9 mouse cellular contexts compared by ENCODE assay signal in the genomic region with DNA sequence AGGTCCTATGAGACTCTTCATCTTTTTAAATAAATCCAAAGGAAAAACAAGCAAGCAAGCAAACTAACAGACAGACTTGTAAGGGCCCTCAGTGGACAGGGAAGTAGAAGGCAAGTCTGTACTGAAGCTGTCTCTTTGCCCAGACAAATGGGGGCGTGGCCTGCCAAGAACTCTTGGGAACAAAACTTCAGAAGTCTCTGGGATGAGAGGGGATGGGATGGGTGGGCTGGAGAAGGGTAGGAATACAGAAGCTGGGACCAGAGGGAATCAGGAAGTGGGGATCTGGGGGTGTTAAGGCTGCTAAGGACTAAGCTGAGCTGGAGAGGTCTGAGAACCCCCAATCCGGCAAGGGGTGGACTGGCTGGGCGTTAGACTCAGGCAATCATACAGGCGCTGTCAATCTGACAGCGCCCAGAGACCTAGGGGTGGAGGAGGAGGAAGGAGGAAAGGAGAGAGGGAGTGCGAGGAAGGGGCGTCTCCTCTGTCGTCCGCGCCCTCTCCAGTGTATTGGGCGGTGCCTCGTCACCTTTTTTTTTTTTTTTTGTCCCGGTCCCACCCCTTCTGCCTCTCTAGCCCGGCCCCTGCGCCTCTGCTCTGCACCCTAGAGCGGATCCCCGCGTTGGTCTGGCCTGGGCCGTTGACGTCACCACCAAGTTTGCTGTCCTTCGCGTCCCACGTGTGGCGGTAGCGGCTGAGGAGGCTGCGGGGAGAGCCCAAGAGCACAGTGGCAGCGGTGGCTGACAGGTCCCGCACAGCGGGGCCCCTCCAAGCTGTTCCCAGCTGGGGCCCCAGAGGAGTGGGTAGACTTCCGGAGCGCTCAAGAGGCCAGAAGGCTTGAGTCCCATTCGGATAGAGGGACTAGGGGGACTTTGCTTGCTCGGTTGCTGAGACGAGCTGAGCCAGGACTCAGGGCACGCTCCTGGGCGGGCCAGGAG. TPM values are rescaled to one million over a fixed set of nuclear protein-coding genes. Genes with fewer than 3 reads are reported as not detected.
DNase-seq lines count a peak whose midpoint lies in the region; ATAC-seq lines count a peak whose summit lies in the region.
"Had no signal": no experiment of that assay in that cellular context is flagged by ENCODE, and none has a peak within 500 bp of the region (broad histone marks: within the 10 kb centered on the region; RNA-seq: fewer than 3 reads in every experiment).

A gene (plus strand): TSS at position 722 of the 935 bp plus-strand sequence.

- DNase-seq in layer of hippocampus, adult 11-12 months (ENCODE audit: low spot score): peak; percentile 3
- no peak for DNase-seq in layer of hippocampus, postnatal 14 days (ENCODE audit: low spot score in 2 of 2)
- peak; percentile 80 for DNase-seq in embryonic facial prominence, embryonic 11.5 days (ENCODE audit: low spot score)
- peak; percentile 63 for DNase-seq in heart, adult 8-10 months (ENCODE audit: low spot score)
- DNase-seq in kidney, adult 18-20 months: peak; percentile 70
- peak; percentile 3 to 10 for DNase-seq in thymus, postnatal 36 days

- WGBS in embryonic facial prominence, embryonic 11.5 days: under 1% methylated on average over 29 of the region's 36 CpGs
- under 1% methylated on average over 34 of the region's 36 CpGs for WGBS in liver, embryonic 16.5 days (ENCODE audit: insufficient replicate concordance)
- 1% methylated on average over 30 of the region's 36 CpGs for WGBS in neural tube, embryonic 12.5 days

- no peaks in the 10 kb centered on the region for H3K9me3 ChIP-seq in embryonic facial prominence, embryonic 11.5 days (replicated peaks; ENCODE audit: control insufficient read depth, low read length)
- H3K9me3 ChIP-seq in liver, embryonic 16.5 days (replicated peaks; ENCODE audit: control insufficient read depth, low read length): no peaks in the 10 kb centered on the region
- H3K9me3 ChIP-seq in neural tube, embryonic 12.5 days: no peaks in the 10 kb centered on the region

- H3K27me3 ChIP-seq in embryonic facial prominence, embryonic 11.5 days (ENCODE audit: control insufficient read depth, insufficient read depth, low read length): no peaks in the 10 kb centered on the region
- H3K27me3 ChIP-seq in liver, embryonic 16.5 days (ENCODE audit: control insufficient read depth, insufficient read depth, low read depth, low read length): peaks cover 29% of the 10 kb centered on the region
- H3K27me3 ChIP-seq in neural tube, embryonic 12.5 days (replicated peaks): 0 out of 2 replicates have a peak, but pooled peaks cover 4% of the 10 kb centered on the region

- peak; percentile 88 for ATAC-seq in embryonic facial prominence, embryonic 11.5 days (replicated peaks; ENCODE audit: insufficient number of reproducible peaks, low FRiP score, low TSS enrichment, low read depth)
- peak; percentile 64 for ATAC-seq in liver, embryonic 16.5 days (ENCODE audit: low read depth)
- peak; percentile 84 for ATAC-seq in neural tube, embryonic 12.5 days (ENCODE audit: low FRiP score, low read depth)

- peak within 1 kb of the TSS; percentile 87 for H3K9ac ChIP-seq in embryonic facial prominence, embryonic 11.5 days (replicated peaks; ENCODE audit: low read length)
- peak within 1 kb of the TSS; percentile 26 for H3K9ac ChIP-seq in liver, embryonic 16.5 days (ENCODE audit: low read depth, low read length)
- H3K9ac ChIP-seq in neural tube, embryonic 12.5 days: peak within 1 kb of the TSS; percentile 62

- peak within 1 kb of the TSS; percentile 93 for H3K4me2 ChIP-seq in embryonic facial prominence, embryonic 11.5 days (ENCODE audit: low read depth, low read length)
- peak within 1 kb of the TSS; percentile 71 for H3K4me2 ChIP-seq in liver, embryonic 16.5 days (ENCODE audit: low read depth, low read length)
- peak within 1 kb of the TSS; percentile 98 for H3K4me2 ChIP-seq in neural tube, embryonic 12.5 days (replicated peaks)

- H3K4me3 ChIP-seq in embryonic facial prominence, embryonic 11.5 days (ENCODE audit: low read depth, low read length): peak within 1 kb of the TSS; percentile 64
- peak within 1 kb of the TSS; percentile 53 for H3K4me3 ChIP-seq in liver, embryonic 16.5 days (ENCODE audit: low read depth, low read length)
- peak within 1 kb of the TSS; percentile 69 for H3K4me3 ChIP-seq in neural tube, embryonic 12.5 days

- H3K27ac ChIP-seq in embryonic facial prominence, embryonic 11.5 days (replicated peaks; ENCODE audit: low read depth, low read length): peak within 1 kb of the TSS; percentile 78
- no peak within 1 kb of the TSS for H3K27ac ChIP-seq in liver, embryonic 16.5 days (ENCODE audit: low read length)
- H3K27ac ChIP-seq in neural tube, embryonic 12.5 days: peak within 1 kb of the TSS; percentile 7; the same call in 1 of the 2 replicates

- H3K36me3 ChIP-seq in embryonic facial prominence, embryonic 11.5 days (replicated peaks; ENCODE audit: control insufficient read depth, insufficient read depth, low read depth, low read length): no peaks in the 10 kb centered on the region
- H3K36me3 ChIP-seq in liver, embryonic 16.5 days (ENCODE audit: control insufficient read depth, insufficient read depth): no peaks in the 10 kb centered on the region
- no peaks in the 10 kb centered on the region for H3K36me3 ChIP-seq in neural tube, embryonic 12.5 days
- H3K36me3 ChIP-seq: G1E had no signal

- H3K4me1 ChIP-seq in embryonic facial prominence, embryonic 11.5 days (ENCODE audit: control insufficient read depth, insufficient read depth, low read length): 0 out of 2 replicates have a peak, but pooled peaks cover 2% of the 10 kb centered on the region
- H3K4me1 ChIP-seq in liver, embryonic 16.5 days (ENCODE audit: control insufficient read depth, low read depth, low read length): no peaks in the 10 kb centered on the region; the same call in none of the 2 replicates
- H3K4me1 ChIP-seq in neural tube, embryonic 12.5 days: peaks cover 9% of the 10 kb centered on the region; the same call in 1 of the 2 replicates

RNA-seq across cellular contexts. Expression of the gene that starts here (rescaled TPM):
- under 1 TPM; 0.18 to 0.36 TPM for total RNA-seq in layer of hippocampus, postnatal 14 days (2021)
- 3.0 and 3.5 TPM in 2 replicates for polyA plus RNA-seq in embryonic facial prominence, embryonic 11.5 days (2014; fragmentation: Nextera tagmentation; extraction: Ambion mirVana)
- under 1 TPM; 0.19 to 0.44 (median 0.29) TPM for total RNA-seq in heart, adult 8-10 months (2022)
- polyA plus RNA-seq in liver, embryonic 16.5 days (2015; fragmentation: Nextera tagmentation; extraction: Ambion mirVana): 0.16 and 0.18 TPM in 2 replicates
- 1.7 and 2.0 TPM in 2 replicates for polyA plus RNA-seq in neural tube, embryonic 12.5 days (2016; fragmentation: Nextera tagmentation; extraction: Ambion mirVana)
- polyA plus RNA-seq: G1E had no signal

Comparison
In these comparisons a context has a peak if more than half of its experiments do, and no peak if none do; other contexts are left out.
1. DNase-seq: peak in layer of hippocampus, adult 11-12 months (single experiment), embryonic facial prominence, embryonic 11.5 days (single experiment), kidney, adult 18-20 months (single experiment) and thymus, postnatal 36 days (2 of 2); none in layer of hippocampus, postnatal 14 days (0 of 2).
2. Peak in DNase-seq in heart, adult 8-10 months; RNA of the gene not detected or under 1 TPM.
3. Peak in ATAC-seq, H3K4me3 ChIP-seq, H3K9ac ChIP-seq and H3K4me2 ChIP-seq in liver, embryonic 16.5 days; RNA of the gene not detected or under 1 TPM.
4. H3K9ac ChIP-seq: peak in every context shown above with its lines; median percentile 87 in embryonic facial prominence, embryonic 11.5 days; 62 in neural tube, embryonic 12.5 days; 26 in liver, embryonic 16.5 days.
5. Peak in every context shown above with its lines, with median percentiles within 50 percentile points of each other: ATAC-seq, H3K4me2 ChIP-seq and H3K4me3 ChIP-seq.